Mouse (Mus musculus): ENCODE measurements at regions not wholly inside any gene's neighbourhood (a gene's known extent, or its start where the extent isn't known, plus 50 kb on each side); places are given as distances from the start of the nearest gene placed in this dataset.

- Histone ChIP-seq H3K36me3 (replicated peaks; ENCODE audit: control insufficient read depth, insufficient read depth, low read length) (no peaks in the 10 kb centered on the region), H3K27ac (ENCODE audit: low read depth) (no peak overlapping the region), H3K9me3 (replicated peaks; ENCODE audit: control insufficient read depth, low read length) (no peaks in the 10 kb centered on the region), H3K27me3 (ENCODE audit: control insufficient read depth, insufficient read depth, low read length) (no peaks in the 10 kb centered on the region), H3K4me1 (ENCODE audit: control insufficient read depth, insufficient read depth) (no peaks in the 10 kb centered on the region), H3K4me2 (ENCODE audit: low read depth, low read length) (no peak overlapping the region), H3K4me3 (ENCODE audit: low read depth, low read length) (no peak overlapping the region), H3K9ac (replicated peaks; ENCODE audit: low read depth, low read length) (no peak overlapping the region)
- WGBS = 72% methylated on average over 4 of the region's 4 CpGs
- TF ChIP-seq CTCF (IDR thresholded peaks at IDR 0.05; ENCODE audit: low read depth) = no peak
- TF ChIP-seq EP300 (IDR thresholded peaks at IDR 0.05; ENCODE audit: low read depth) = no peak
- ATAC-seq (ENCODE audit: insufficient read depth, low read depth) (no peak), DNase-seq (ENCODE audit: low spot score) (no peak)
Observed at GRCm38 (mm10) chr1:80939372-80939771, 137.4 kb upstream of the Nyap2 start.

- DNase-seq (ENCODE audit: low spot score) (no peak), ATAC-seq (ENCODE audit: insufficient read depth, low read depth) (no peak)
- Histone ChIP-seq H3K9me3 (replicated peaks; ENCODE audit: control insufficient read depth, low read length) (no peaks in the 10 kb centered on the region), H3K4me3 (ENCODE audit: low read depth, low read length) (no peak overlapping the region), H3K27me3 (ENCODE audit: control insufficient read depth, insufficient read depth, low read length) (no peaks in the 10 kb centered on the region), H3K9ac (replicated peaks; ENCODE audit: low read depth, low read length) (no peak overlapping the region), H3K27ac (ENCODE audit: low read depth) (no peak overlapping the region), H3K4me1 (ENCODE audit: control insufficient read depth, insufficient read depth) (no peaks in the 10 kb centered on the region), H3K36me3 (replicated peaks; ENCODE audit: control insufficient read depth, insufficient read depth, low read length) (no peaks in the 10 kb centered on the region), H3K4me2 (ENCODE audit: low read depth, low read length) (no peak overlapping the region)
- TF ChIP-seq EP300 (IDR thresholded peaks at IDR 0.05; ENCODE audit: low read depth) = no peak
- no peak for TF ChIP-seq CTCF (IDR thresholded peaks at IDR 0.05; ENCODE audit: low read depth)
- WGBS = 59% methylated on average over 4 of the region's 4 CpGs
Observed at GRCm38 (mm10) chr1:80899281-80899680, 141.0 kb upstream of the Dock10 start.

- no peak overlapping the region for H3K4me2 ChIP-seq (ENCODE audit: low read depth, low read length)
- no peaks in the 10 kb centered on the region for H3K27me3 ChIP-seq (ENCODE audit: control insufficient read depth, insufficient read depth, low read length)
- 54% methylated on average over 4 of the region's 4 CpGs for WGBS
- no peak overlapping the region for H3K9ac ChIP-seq (replicated peaks; ENCODE audit: low read depth, low read length)
- H3K4me3 ChIP-seq (ENCODE audit: low read depth, low read length) = no peak overlapping the region
- no peaks in the 10 kb centered on the region for H3K36me3 ChIP-seq (replicated peaks; ENCODE audit: control insufficient read depth, insufficient read depth, low read length)
- no peaks in the 10 kb centered on the region for H3K4me1 ChIP-seq (ENCODE audit: control insufficient read depth, insufficient read depth)
- TF ChIP-seq EP300 (IDR thresholded peaks at IDR 0.05; ENCODE audit: low read depth) = no peak
- TF ChIP-seq CTCF (IDR thresholded peaks at IDR 0.05; ENCODE audit: low read depth) = no peak
- no peak for DNase-seq (ENCODE audit: low spot score)
- ATAC-seq (ENCODE audit: insufficient read depth, low read depth) = no peak
- no peaks in the 10 kb centered on the region for H3K9me3 ChIP-seq (replicated peaks; ENCODE audit: control insufficient read depth, low read length)
- H3K27ac ChIP-seq (ENCODE audit: low read depth) = no peak overlapping the region
Observed at GRCm38 (mm10) chr1:80874140-80874849, 116.0 kb upstream of the Dock10 start.

GRCm38 (mm10) chr1:80873596-80873995, 115.3 kb upstream of the Dock10 start:
- ATAC-seq (ENCODE audit: insufficient read depth, low read depth) = no peak
- 62% methylated on average over 2 of the region's 2 CpGs for WGBS
- H3K4me1 ChIP-seq (ENCODE audit: control insufficient read depth, insufficient read depth) = no peaks in the 10 kb centered on the region
- H3K9ac ChIP-seq (replicated peaks; ENCODE audit: low read depth, low read length) = no peak overlapping the region
- no peaks in the 10 kb centered on the region for H3K36me3 ChIP-seq (replicated peaks; ENCODE audit: control insufficient read depth, insufficient read depth, low read length)
- no peaks in the 10 kb centered on the region for H3K9me3 ChIP-seq (replicated peaks; ENCODE audit: control insufficient read depth, low read length)
- no peaks in the 10 kb centered on the region for H3K27me3 ChIP-seq (ENCODE audit: control insufficient read depth, insufficient read depth, low read length)
- H3K4me2 ChIP-seq (ENCODE audit: low read depth, low read length) = no peak overlapping the region
- no peak overlapping the region for H3K27ac ChIP-seq (ENCODE audit: low read depth)
- H3K4me3 ChIP-seq (ENCODE audit: low read depth, low read length) = no peak overlapping the region
- TF ChIP-seq EP300 (IDR thresholded peaks at IDR 0.05; ENCODE audit: low read depth) (no peak), CTCF (IDR thresholded peaks at IDR 0.05; ENCODE audit: low read depth) (no peak)
- no peak for DNase-seq (ENCODE audit: low spot score)

GRCm38 (mm10) chr1:80868805-80869204, 110.5 kb upstream of the Dock10 start:
- TF ChIP-seq EP300 (IDR thresholded peaks at IDR 0.05; ENCODE audit: low read depth) (no peak), CTCF (IDR thresholded peaks at IDR 0.05; ENCODE audit: low read depth) (no peak)

GRCm38 (mm10) chr1:80856981-80857380, 98.7 kb upstream of the Dock10 start:
- Histone ChIP-seq H3K36me3 (replicated peaks; ENCODE audit: control insufficient read depth, insufficient read depth, low read length) (no peaks in the 10 kb centered on the region), H3K4me1 (ENCODE audit: control insufficient read depth, insufficient read depth) (0 out of 2 replicates have a peak, but pooled peaks cover 10% of the 10 kb centered on the region), H3K4me2 (ENCODE audit: low read depth, low read length) (no peak overlapping the region), H3K27ac (ENCODE audit: low read depth) (no peak overlapping the region), H3K27me3 (ENCODE audit: control insufficient read depth, insufficient read depth, low read length) (no peaks in the 10 kb centered on the region), H3K9me3 (replicated peaks; ENCODE audit: control insufficient read depth, low read length) (no peaks in the 10 kb centered on the region), H3K4me3 (ENCODE audit: low read depth, low read length) (no peak overlapping the region), H3K9ac (replicated peaks; ENCODE audit: low read depth, low read length) (no peak overlapping the region)
- no peak for TF ChIP-seq CTCF (IDR thresholded peaks at IDR 0.05; ENCODE audit: low read depth)
- TF ChIP-seq EP300 (IDR thresholded peaks at IDR 0.05; ENCODE audit: low read depth) = no peak
- ATAC-seq (ENCODE audit: insufficient read depth, low read depth) = no peak
- 70% methylated on average over 2 of the region's 2 CpGs for WGBS
- DNase-seq (ENCODE audit: low spot score) = no peak

More at GRCm38 (mm10) chr1:80868805-80869204, 110.5 kb upstream of the Dock10 start:
- ATAC-seq (ENCODE audit: insufficient read depth, low read depth) (no peak), DNase-seq (ENCODE audit: low spot score) (no peak)
- Histone ChIP-seq H3K27ac (ENCODE audit: low read depth) (no peak overlapping the region), H3K4me1 (ENCODE audit: control insufficient read depth, insufficient read depth) (no peaks in the 10 kb centered on the region), H3K27me3 (ENCODE audit: control insufficient read depth, insufficient read depth, low read length) (no peaks in the 10 kb centered on the region), H3K36me3 (replicated peaks; ENCODE audit: control insufficient read depth, insufficient read depth, low read length) (no peaks in the 10 kb centered on the region), H3K9me3 (replicated peaks; ENCODE audit: control insufficient read depth, low read length) (no peaks in the 10 kb centered on the region), H3K4me3 (ENCODE audit: low read depth, low read length) (no peak overlapping the region), H3K4me2 (ENCODE audit: low read depth, low read length) (no peak overlapping the region), H3K9ac (replicated peaks; ENCODE audit: low read depth, low read length) (no peak overlapping the region)
